Mouse (Mus musculus) lung, postnatal 0 days (tissue): ENCODE results near the gene Gm14862.

Source experiments
- CTCF ChIP-seq: IDR thresholded peaks from 2 replicates; pipeline ENCODE4 v1.5.1; 2016; ENCODE audit warnings: antibody characterized with exemption, mild to moderate bottlenecking
- EP300 ChIP-seq: IDR thresholded peaks from 2 replicates; pipeline ENCODE4 v1.6.1; 2016; ENCODE audit warnings: antibody characterized with exemption, mild to moderate bottlenecking, control low read depth

DNA sequence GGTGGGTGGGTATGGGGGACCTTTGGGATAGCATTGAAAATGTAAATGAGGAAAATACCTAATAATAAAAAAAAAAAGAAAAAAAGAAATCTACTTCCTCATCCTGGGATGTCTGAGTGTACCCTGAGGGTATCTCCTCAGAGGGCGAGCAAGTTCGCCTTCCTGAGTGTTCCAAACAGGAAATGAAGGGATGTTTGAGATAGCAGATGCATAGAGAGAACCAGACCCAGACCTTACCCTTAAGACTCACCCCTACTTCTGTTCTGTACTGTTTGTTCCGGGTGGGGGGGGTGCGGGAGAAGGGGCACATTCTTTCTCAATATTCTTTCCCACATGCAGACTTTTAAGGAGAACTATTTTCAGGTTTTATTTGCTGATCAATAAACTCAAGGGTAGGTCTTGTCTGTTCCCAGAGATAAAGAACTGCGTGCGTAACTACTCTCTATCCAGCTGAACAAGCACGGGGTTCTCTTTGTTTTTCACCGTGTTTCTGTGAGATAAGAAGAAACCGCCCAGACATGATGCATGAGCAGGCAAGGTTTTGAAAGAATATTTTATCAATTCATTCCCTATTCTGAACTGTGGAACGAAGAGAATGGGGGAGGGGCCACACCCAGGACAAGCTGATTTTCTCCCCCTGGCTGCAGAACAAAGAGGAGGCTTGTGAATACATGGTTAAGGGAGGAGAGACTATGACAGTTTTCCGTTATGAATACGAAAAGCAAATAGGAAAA, 11.9 kb downstream of the Gm14862 start:
- TF ChIP-seq CTCF (no peak), EP300 (no peak)
